In genomic region chr3:39220707-39221034, GRCm38 (mm10) we compare ENCODE assay signal across 8 mouse cellular contexts.
DNase-seq lines count a peak whose midpoint lies in the region; ATAC-seq lines count a peak whose summit lies in the region.

No protein-coding gene starts in this region.

- 0 out of 2 replicates have a peak, but pooled peaks cover 2% of the 10 kb centered on the region for H3K4me1 ChIP-seq in neural tube, embryonic 11.5 days (ENCODE audit: control insufficient read depth, insufficient read depth, low read length)
- peaks cover 4 to 8% of the 10 kb centered on the region in 2 experiments; a peak in 1 of 4 replicates for H3K4me1 ChIP-seq in heart, embryonic 14.5 days (ENCODE audit: control insufficient read depth in 2 of 2, insufficient read depth in 2 of 2, low read length in 2 of 2)

- H3K9me3 ChIP-seq in neural tube, embryonic 11.5 days (ENCODE audit: control insufficient read depth, low read length), result no peaks in the 10 kb centered on the region
- no peaks in the 10 kb centered on the region for H3K9me3 ChIP-seq in heart, embryonic 14.5 days (ENCODE audit: control insufficient read depth, low read length)

- no peak overlapping the region for H3K9ac ChIP-seq in neural tube, embryonic 11.5 days (ENCODE audit: low read length)
- H3K9ac ChIP-seq in heart, embryonic 14.5 days (ENCODE audit: low read length), result no peak overlapping the region

- H3K36me3 ChIP-seq in neural tube, embryonic 11.5 days (ENCODE audit: control insufficient read depth, insufficient read depth, low read length), result no peaks in the 10 kb centered on the region
- no peaks in the 10 kb centered on the region for H3K36me3 ChIP-seq in heart, embryonic 14.5 days (ENCODE audit: control insufficient read depth, insufficient read depth, low read length)

- no peak overlapping the region for H3K4me2 ChIP-seq in neural tube, embryonic 11.5 days (ENCODE audit: low read depth)
- no peak overlapping the region for H3K4me2 ChIP-seq in heart, embryonic 14.5 days (ENCODE audit: low read length)

- ATAC-seq in neural tube, embryonic 11.5 days (ENCODE audit: insufficient read depth, low FRiP score, low TSS enrichment), result peak; percentile 60; the same call in 1 of the 2 replicates
- peak; percentile 50; the same call in 1 of the 2 replicates for ATAC-seq in heart, embryonic 14.5 days (ENCODE audit: insufficient number of reproducible peaks, insufficient read depth, low FRiP score, low read depth)

- WGBS in neural tube, embryonic 11.5 days, result 31% methylated on average over 2 of the region's 2 CpGs
- WGBS in heart, embryonic 14.5 days, result 49% methylated on average over 2 of the region's 2 CpGs

- no peaks in the 10 kb centered on the region for H3K27me3 ChIP-seq in neural tube, embryonic 11.5 days (ENCODE audit: control insufficient read depth, insufficient read depth, low read length)
- H3K27me3 ChIP-seq in heart, embryonic 14.5 days (ENCODE audit: control insufficient read depth, insufficient read depth, low read length), result no peaks in the 10 kb centered on the region

- H3K4me3 ChIP-seq in neural tube, embryonic 11.5 days (ENCODE audit: low read depth, low read length), result no peak overlapping the region
- no peak overlapping the region for H3K4me3 ChIP-seq in heart, embryonic 14.5 days (ENCODE audit: control insufficient read depth in 1 of 2, insufficient read depth in 1 of 2, low read depth in 1 of 2, low read length in 2 of 2)

- H3K27ac ChIP-seq in neural tube, embryonic 11.5 days (ENCODE audit: low read depth, low read length), result no peak overlapping the region
- peak overlapping the region; percentile 59 to 85 for H3K27ac ChIP-seq in heart, embryonic 14.5 days (replicated peaks in 1 of 2; ENCODE audit: control insufficient read depth in 1 of 2, insufficient read depth in 1 of 2, low read depth in 2 of 2, low read length in 2 of 2)

- no peak for DNase-seq in neural tube, embryonic 11.5 days (ENCODE audit: low spot score)
- no peak for DNase-seq in neural tube, embryonic 10.5 days (ENCODE audit: extremely low spot score, low spot score)
- DNase-seq in kidney, postnatal 14 days, result peak; percentile 50
- peak; percentile 50 for DNase-seq in retina, postnatal 1 day
- no peak for DNase-seq in thymus, postnatal 36 days
- DNase-seq in B cell, adult 2 months, result no peak
- DNase-seq in gastrocnemius, postnatal 4 days (ENCODE audit: low spot score in 2 of 2), result no peak

Comparison
In these comparisons a context has a peak if more than half of its experiments do, and no peak if none do; other contexts are left out.
1. DNase-seq: peak in kidney, postnatal 14 days (single experiment) and retina, postnatal 1 day (single experiment); none in neural tube, embryonic 11.5 days (single experiment), neural tube, embryonic 10.5 days (single experiment), thymus, postnatal 36 days (0 of 2), B cell, adult 2 months (0 of 2) and gastrocnemius, postnatal 4 days (0 of 2).